In the genomic region with DNA sequence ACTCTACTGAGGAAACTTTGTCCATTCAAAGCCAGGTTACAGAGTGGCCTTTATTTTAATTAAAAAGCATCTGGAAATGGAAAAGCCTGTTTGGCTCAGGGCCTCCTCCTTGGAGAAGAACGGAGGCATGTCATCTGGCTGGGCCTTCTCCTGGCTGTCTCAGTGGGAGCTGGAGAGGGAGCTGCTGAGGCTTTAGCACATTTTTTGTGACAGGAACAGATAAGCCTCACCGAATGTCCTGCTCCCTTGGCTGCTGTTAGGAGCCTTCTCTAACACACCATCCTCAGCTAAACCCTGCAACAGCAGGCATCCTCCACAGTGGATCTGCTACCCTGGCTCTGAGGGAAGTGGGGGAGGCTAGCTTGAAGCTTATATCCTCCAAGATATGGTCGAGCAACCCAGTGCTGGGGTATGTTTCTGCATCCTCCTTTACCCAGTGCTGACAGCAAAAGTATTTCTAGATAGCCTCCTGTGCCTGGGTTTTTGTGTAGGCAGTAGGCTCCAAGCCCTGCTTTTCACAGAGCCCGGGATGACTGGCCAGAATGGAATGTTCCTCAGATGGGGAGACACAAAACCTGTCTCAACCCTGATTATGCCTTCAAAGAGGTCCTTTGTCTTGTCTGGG, we compare ENCODE assay signal across 10 mouse cellular contexts.
A peak's percentile ranks its signal among the peaks of the same experiment; 100 is the strongest.
DNase-seq lines count a peak whose midpoint lies in the region; ATAC-seq and TF ChIP-seq lines count a peak whose summit lies in the region.
"Had no signal": no experiment of that assay in that cellular context is flagged by ENCODE, and none has a peak within 500 bp of the region (broad histone marks: within the 10 kb centered on the region; RNA-seq: fewer than 3 reads in every experiment).

No protein-coding gene starts in this region.

- WGBS in kidney, embryonic 15.5 days: 31% methylated on average over 4 of the region's 4 CpGs
- WGBS in heart, adult 2 months: 39% methylated on average over 4 of the region's 4 CpGs
- 41% methylated on average over 4 of the region's 4 CpGs for WGBS in limb, embryonic 14.5 days
- WGBS in thymus, adult 2 months: 84% methylated on average over 4 of the region's 4 CpGs

- H3K36me3 ChIP-seq in kidney, embryonic 15.5 days: no peaks in the 10 kb centered on the region
- H3K36me3 ChIP-seq in heart, adult 2 months (ENCODE audit: control insufficient read depth, insufficient read depth, low read length): no peaks in the 10 kb centered on the region
- no peaks in the 10 kb centered on the region for H3K36me3 ChIP-seq in limb, embryonic 14.5 days (ENCODE audit: control insufficient read depth, insufficient read depth, low read length)
- H3K36me3 ChIP-seq in thymus, adult 2 months (ENCODE audit: control insufficient read depth, insufficient read depth, low read length): no peaks in the 10 kb centered on the region
- H3K36me3 ChIP-seq: liver, embryonic 15.5 days; neural tube, embryonic 13.5 days had no signal

- no peak for TF ChIP-seq POLR2A in heart, adult 2 months (IDR thresholded peaks at IDR 0.05; ENCODE audit: insufficient read depth, low read depth, low read length)
- no peak for TF ChIP-seq POLR2A in limb, embryonic 14.5 days (IDR thresholded peaks at IDR 0.05; ENCODE audit: borderline replicate concordance, extremely low read depth, insufficient read depth, insufficient read length)
- no peak for TF ChIP-seq POLR2A in thymus, adult 2 months (IDR thresholded peaks at IDR 0.05; ENCODE audit: control insufficient read depth, extremely low read depth, insufficient read depth, low read length, poor library complexity)

- no peak for TF ChIP-seq EP300 in heart, adult 2 months (IDR thresholded peaks at IDR 0.05; ENCODE audit: insufficient read depth, low read depth, low read length)

- H3K9ac ChIP-seq in kidney, embryonic 15.5 days: no peak overlapping the region
- H3K9ac ChIP-seq in heart, adult 2 months (ENCODE audit: low read depth, low read length): no peak overlapping the region
- no peak overlapping the region for H3K9ac ChIP-seq in limb, embryonic 14.5 days (ENCODE audit: low read depth, low read length, severe bottlenecking)
- H3K9ac ChIP-seq: liver, embryonic 15.5 days; neural tube, embryonic 13.5 days had no signal

- no peaks in the 10 kb centered on the region for H3K9me3 ChIP-seq in kidney, embryonic 15.5 days (replicated peaks)
- H3K9me3 ChIP-seq in limb, embryonic 14.5 days (ENCODE audit: control insufficient read depth, low read length): no peaks in the 10 kb centered on the region
- H3K9me3 ChIP-seq: liver, embryonic 15.5 days; neural tube, embryonic 13.5 days had no signal

- H3K4me1 ChIP-seq in kidney, embryonic 15.5 days: peaks cover 10% of the 10 kb centered on the region
- H3K4me1 ChIP-seq in heart, adult 2 months (ENCODE audit: control insufficient read depth, insufficient read depth, low read length): peaks cover 4% of the 10 kb centered on the region; the same call in 1 of the 2 replicates
- 0 out of 2 replicates have a peak, but pooled peaks cover 2% of the 10 kb centered on the region for H3K4me1 ChIP-seq in limb, embryonic 14.5 days (ENCODE audit: control insufficient read depth, insufficient read depth, low read length)
- H3K4me1 ChIP-seq in thymus, adult 2 months (replicated peaks; ENCODE audit: control insufficient read depth, insufficient read depth, low read length): no peaks in the 10 kb centered on the region
- H3K4me1 ChIP-seq: liver, embryonic 15.5 days; neural tube, embryonic 13.5 days had no signal

- TF ChIP-seq CTCF in heart, adult 2 months (IDR thresholded peaks at IDR 0.05): no peak
- no peak for TF ChIP-seq CTCF in thymus, adult 2 months (IDR thresholded peaks at IDR 0.05; ENCODE audit: borderline replicate concordance, control insufficient read depth, extremely low read depth, insufficient read depth, low read length, poor library complexity)

- peaks cover 17% of the 10 kb centered on the region for H3K27me3 ChIP-seq in kidney, embryonic 15.5 days
- no peaks in the 10 kb centered on the region for H3K27me3 ChIP-seq in heart, adult 2 months (ENCODE audit: control insufficient read depth, insufficient read depth, low read length)
- no peaks in the 10 kb centered on the region for H3K27me3 ChIP-seq in limb, embryonic 14.5 days (ENCODE audit: control insufficient read depth, insufficient read depth, low read length)
- H3K27me3 ChIP-seq in thymus, adult 2 months (ENCODE audit: control insufficient read depth, insufficient read depth, low read length): no peaks in the 10 kb centered on the region
- H3K27me3 ChIP-seq: liver, embryonic 15.5 days; neural tube, embryonic 13.5 days had no signal

- peak overlapping the region; percentile 66 for H3K27ac ChIP-seq in kidney, embryonic 15.5 days
- peak overlapping the region; percentile 23 for H3K27ac ChIP-seq in heart, adult 2 months
- peak overlapping the region; percentile 65 for H3K27ac ChIP-seq in limb, embryonic 14.5 days (replicated peaks; ENCODE audit: low read depth, low read length)
- no peak overlapping the region for H3K27ac ChIP-seq in thymus, adult 2 months (ENCODE audit: control insufficient read depth, insufficient read depth, low read length)
- H3K27ac ChIP-seq: liver, embryonic 15.5 days; neural tube, embryonic 13.5 days had no signal

- DNase-seq in kidney, adult 18-20 months: no peak
- peak; percentile 23 for DNase-seq in adipocyte (ENCODE audit: low spot score)
- peak; percentile 13 to 23 for DNase-seq in heart, adult 2 months
- no peak for DNase-seq in limb, embryonic 14.5 days (ENCODE audit: low spot score)
- DNase-seq in adrenal gland, adult 8-10 months: no peak
- DNase-seq in adrenal gland, adult (ENCODE audit: inconsistent age in 2 of 2, low spot score in 1 of 2): no peak
- no peak for DNase-seq in thymus, adult 2 months

- no peak overlapping the region for H3K4me3 ChIP-seq in kidney, embryonic 15.5 days (replicated peaks)
- no peak overlapping the region for H3K4me3 ChIP-seq in heart, adult 2 months
- H3K4me3 ChIP-seq in limb, embryonic 14.5 days (replicated peaks; ENCODE audit: low read length): no peak overlapping the region
- no peak overlapping the region for H3K4me3 ChIP-seq in thymus, adult 2 months (ENCODE audit: control insufficient read depth, insufficient read depth, low read length)
- H3K4me3 ChIP-seq: liver, embryonic 15.5 days; neural tube, embryonic 13.5 days had no signal

- no peak overlapping the region for H3K4me2 ChIP-seq in kidney, embryonic 15.5 days
- H3K4me2 ChIP-seq in limb, embryonic 14.5 days (replicated peaks; ENCODE audit: low read depth, low read length, severe bottlenecking): no peak overlapping the region
- H3K4me2 ChIP-seq: liver, embryonic 15.5 days; neural tube, embryonic 13.5 days had no signal

- H3K79me2 ChIP-seq in heart, adult 2 months (replicated peaks; ENCODE audit: control insufficient read depth, insufficient read depth, low read length): no peaks in the 10 kb centered on the region

- ATAC-seq in kidney, embryonic 15.5 days (replicated peaks; ENCODE audit: low FRiP score): no peak
- no peak for ATAC-seq in limb, embryonic 14.5 days (ENCODE audit: low FRiP score, low read depth)

- intact Hi-C loops in heart, adult 2 months (cut with DNase I): loop anchor here (2.0 kb wide), 1 partner anchor 106 kb away; no protein-coding TSS in a partner anchor

Comparison
In these comparisons a context has a peak if more than half of its experiments do, and no peak if none do; other contexts are left out.
1. DNase-seq: peak in adipocyte (single experiment) and heart, adult 2 months (2 of 2); none in kidney, adult 18-20 months (single experiment), limb, embryonic 14.5 days (single experiment), adrenal gland, adult 8-10 months (single experiment), adrenal gland, adult (0 of 2) and thymus, adult 2 months (single experiment).